ENCODE assay signal across 8 mouse cellular contexts in genomic region chr3:89195979-89196877, GRCm38 (mm10). TPM values are rescaled to one million over a fixed set of nuclear protein-coding genes. Genes with fewer than 3 reads are reported as not detected.
A peak's percentile ranks its signal among the peaks of the same experiment; 100 is the strongest.
DNase-seq lines count a peak whose midpoint lies in the region; ATAC-seq and TF ChIP-seq lines count a peak whose summit lies in the region.

No protein-coding gene starts in this region.

- no peaks in the 10 kb centered on the region for H3K36me3 ChIP-seq in embryonic facial prominence, embryonic 14.5 days (ENCODE audit: control insufficient read depth, insufficient read depth, low read length)
- no peaks in the 10 kb centered on the region for H3K36me3 ChIP-seq in heart, adult 2 months (ENCODE audit: control insufficient read depth, insufficient read depth, low read length)
- no peaks in the 10 kb centered on the region for H3K36me3 ChIP-seq in limb, embryonic 15.5 days

- peak; percentile 53; the same call in 1 of the 2 replicates for TF ChIP-seq EP300 in heart, adult 2 months (IDR thresholded peaks at IDR 0.05; ENCODE audit: insufficient read depth, low read depth, low read length)

- WGBS in embryonic facial prominence, embryonic 14.5 days: 5% methylated on average over 33 of the region's 33 CpGs
- 5% methylated on average over 33 of the region's 33 CpGs for WGBS in heart, adult 2 months
- 9% methylated on average over 33 of the region's 33 CpGs for WGBS in limb, embryonic 15.5 days

- H3K9me3 ChIP-seq in embryonic facial prominence, embryonic 14.5 days (ENCODE audit: control insufficient read depth, low read length): no peaks in the 10 kb centered on the region
- no peaks in the 10 kb centered on the region for H3K9me3 ChIP-seq in limb, embryonic 15.5 days

- no peaks in the 10 kb centered on the region for H3K79me2 ChIP-seq in heart, adult 2 months (replicated peaks; ENCODE audit: control insufficient read depth, insufficient read depth, low read length)

- TF ChIP-seq POLR2A in heart, adult 2 months (IDR thresholded peaks at IDR 0.05; ENCODE audit: insufficient read depth, low read depth, low read length): peak; percentile 94

- DNase-seq in 3T3-L1 (ENCODE audit: low read depth, low spot score): peak; percentile 97
- DNase-seq in adrenal gland, postnatal 4 days (ENCODE audit: low spot score in 2 of 2): peak; percentile 63 to 85
- peak; percentile 98 for DNase-seq in embryonic facial prominence, embryonic 14.5 days (ENCODE audit: low spot score)
- DNase-seq in heart, adult 2 months: peak; percentile 89 to 92
- DNase-seq in kidney, adult 9 months: peak; percentile 83
- peak; percentile 42 to 60 for DNase-seq in monocyte, adult 2 months (ENCODE audit: low read depth in 1 of 2, low spot score in 2 of 2)
- DNase-seq in spleen, postnatal 36 days (ENCODE audit: low spot score in 2 of 2): peak; percentile 93 to 94

- peak; percentile 98 for ATAC-seq in embryonic facial prominence, embryonic 14.5 days (ENCODE audit: low read depth)
- ATAC-seq in limb, embryonic 15.5 days (ENCODE audit: insufficient number of reproducible peaks, low FRiP score, low TSS enrichment, low read depth): peak; percentile 97

- TF ChIP-seq CTCF in heart, adult 2 months (IDR thresholded peaks at IDR 0.05): peak; percentile 68

- H3K9ac ChIP-seq in embryonic facial prominence, embryonic 14.5 days (ENCODE audit: low read depth, low read length): peak overlapping the region; percentile 75
- peak overlapping the region; percentile 73 for H3K9ac ChIP-seq in heart, adult 2 months (ENCODE audit: low read depth, low read length)
- H3K9ac ChIP-seq in limb, embryonic 15.5 days: 0 out of 2 replicates have a peak overlapping the region, but pooled peaks have one; percentile 37

- peak overlapping the region; percentile 44 for H3K4me3 ChIP-seq in embryonic facial prominence, embryonic 14.5 days (ENCODE audit: low read depth, low read length)
- H3K4me3 ChIP-seq in heart, adult 2 months: peak overlapping the region; percentile 54
- peak overlapping the region; percentile 45 for H3K4me3 ChIP-seq in limb, embryonic 15.5 days

- H3K4me1 ChIP-seq in embryonic facial prominence, embryonic 14.5 days (ENCODE audit: control insufficient read depth, insufficient read depth, low read length): peaks cover 10% of the 10 kb centered on the region
- H3K4me1 ChIP-seq in heart, adult 2 months (ENCODE audit: control insufficient read depth, insufficient read depth, low read length): no peaks in the 10 kb centered on the region
- peaks cover 10% of the 10 kb centered on the region for H3K4me1 ChIP-seq in limb, embryonic 15.5 days

- H3K27me3 ChIP-seq in embryonic facial prominence, embryonic 14.5 days (replicated peaks; ENCODE audit: control insufficient read depth, insufficient read depth, low read length): no peaks in the 10 kb centered on the region
- H3K27me3 ChIP-seq in heart, adult 2 months (ENCODE audit: control insufficient read depth, insufficient read depth, low read length): no peaks in the 10 kb centered on the region
- no peaks in the 10 kb centered on the region for H3K27me3 ChIP-seq in limb, embryonic 15.5 days

- intact Hi-C loops in heart, adult 2 months (cut with DNase I): loop anchor here (1.0 to 2.0 kb wide), 2 partner anchors 19 kb away; partner anchors contain the start of genes Scamp3 and Thbs3

- H3K27ac ChIP-seq in embryonic facial prominence, embryonic 14.5 days (replicated peaks; ENCODE audit: low read depth, low read length): peak overlapping the region; percentile 90
- peak overlapping the region; percentile 87 for H3K27ac ChIP-seq in heart, adult 2 months
- H3K27ac ChIP-seq in limb, embryonic 15.5 days: peak overlapping the region; percentile 90

- peak overlapping the region; percentile 75 for H3K4me2 ChIP-seq in embryonic facial prominence, embryonic 14.5 days (ENCODE audit: low read depth, low read length)
- peak overlapping the region; percentile 65 for H3K4me2 ChIP-seq in limb, embryonic 15.5 days

RNA-seq across cellular contexts. Expression of gene Gba, which starts 6.5 kb away (rescaled TPM):
- total RNA-seq in adrenal gland, postnatal 4 days (2021): 10 to 100 TPM; 60.8 to 61.2 TPM
- polyA plus RNA-seq in embryonic facial prominence, embryonic 14.5 days (2014; fragmentation: Nextera tagmentation; extraction: Ambion mirVana): 47.8 and 54.5 TPM in 2 replicates
- 10 to 100 TPM; 19.9 to 20.4 TPM for total RNA-seq in heart, adult 2 months (2021)
- polyA plus RNA-seq in heart, adult 2 months (2012; rRNA removed): 26.3 and 39.2 TPM in 2 replicates
- polyA plus RNA-seq in limb, embryonic 15.5 days (2015; fragmentation: Nextera tagmentation; extraction: Ambion mirVana): 62.5 and 70.9 TPM in 2 replicates

RNA-seq across cellular contexts. Expression of gene Fam189b, which starts 13.3 kb away (rescaled TPM):
- 10 to 100 TPM; 27.2 to 34.1 TPM for total RNA-seq in adrenal gland, postnatal 4 days (2021)
- 27.9 and 33.9 TPM in 2 replicates for polyA plus RNA-seq in embryonic facial prominence, embryonic 14.5 days (2014; fragmentation: Nextera tagmentation; extraction: Ambion mirVana)
- total RNA-seq in heart, adult 2 months (2021): 1 to 10 TPM; 3.9 to 5.1 TPM
- 12.8 and 18.0 TPM in 2 replicates for polyA plus RNA-seq in heart, adult 2 months (2012; rRNA removed)
- polyA plus RNA-seq in limb, embryonic 15.5 days (2015; fragmentation: Nextera tagmentation; extraction: Ambion mirVana): 31.4 and 34.0 TPM in 2 replicates

RNA-seq across cellular contexts. Expression of gene Thbs3, which starts 18.8 kb away (rescaled TPM):
- total RNA-seq in adrenal gland, postnatal 4 days (2021): 10 to 100 TPM; 31.1 to 36.7 TPM
- 51.5 and 52.0 TPM in 2 replicates for polyA plus RNA-seq in embryonic facial prominence, embryonic 14.5 days (2014; fragmentation: Nextera tagmentation; extraction: Ambion mirVana)
- total RNA-seq in heart, adult 2 months (2021): 1 to 10 TPM; 3.4 to 5.1 TPM
- 15.8 and 24.3 TPM in 2 replicates for polyA plus RNA-seq in heart, adult 2 months (2012; rRNA removed)
- 94.0 and 116 TPM in 2 replicates for polyA plus RNA-seq in limb, embryonic 15.5 days (2015; fragmentation: Nextera tagmentation; extraction: Ambion mirVana)

RNA-seq across cellular contexts. Expression of gene Scamp3, which starts 19.0 kb away (rescaled TPM):
- total RNA-seq in adrenal gland, postnatal 4 days (2021): 100 to 1,000 TPM; 114 to 122 TPM
- polyA plus RNA-seq in embryonic facial prominence, embryonic 14.5 days (2014; fragmentation: Nextera tagmentation; extraction: Ambion mirVana): 93.4 and 96.9 TPM in 2 replicates
- total RNA-seq in heart, adult 2 months (2021): 10 to 100 TPM; 44.5 to 54.7 TPM
- polyA plus RNA-seq in heart, adult 2 months (2012; rRNA removed): 96.7 and 108 TPM in 2 replicates
- 101 and 115 TPM in 2 replicates for polyA plus RNA-seq in limb, embryonic 15.5 days (2015; fragmentation: Nextera tagmentation; extraction: Ambion mirVana)

RNA-seq across cellular contexts. Expression of gene Mtx1, which starts 30.7 kb away (rescaled TPM):
- 100 to 1,000 TPM; 179 to 182 TPM for total RNA-seq in adrenal gland, postnatal 4 days (2021)
- 151 and 163 TPM in 2 replicates for polyA plus RNA-seq in embryonic facial prominence, embryonic 14.5 days (2014; fragmentation: Nextera tagmentation; extraction: Ambion mirVana)
- total RNA-seq in heart, adult 2 months (2021): 10 to 100 TPM; 59.8 to 61.8 TPM
- 96.2 and 111 TPM in 2 replicates for polyA plus RNA-seq in heart, adult 2 months (2012; rRNA removed)
- 156 and 180 TPM in 2 replicates for polyA plus RNA-seq in limb, embryonic 15.5 days (2015; fragmentation: Nextera tagmentation; extraction: Ambion mirVana)

Comparison
In these comparisons a context has a peak if more than half of its experiments do, and no peak if none do; other contexts are left out.
1. Peak in every context shown above with its lines: DNase-seq, ATAC-seq, H3K4me3 ChIP-seq and H3K27ac ChIP-seq.